10 mouse cellular contexts compared by ENCODE assay signal in genomic region chr7:142799424-142799823, GRCm38 (mm10). TPM values are rescaled to one million over a fixed set of nuclear protein-coding genes. Genes with fewer than 3 reads are reported as not detected.
DNase-seq lines count a peak whose midpoint lies in the region; TF ChIP-seq lines count a peak whose summit lies in the region.
"Had no signal": no experiment of that assay in that cellular context is flagged by ENCODE, and none has a peak within 500 bp of the region (broad histone marks: within the 10 kb centered on the region; RNA-seq: fewer than 3 reads in every experiment).

No protein-coding gene starts in this region.

- TF ChIP-seq EP300 in CH12.LX (IDR thresholded peaks at IDR 0.05; ENCODE audit: low read length): no peak

- WGBS in thymus, adult 2 months: 34% methylated on average over 6 of the region's 6 CpGs

- peak; percentile 56 for TF ChIP-seq RAD21 in CH12.LX (IDR thresholded peaks at IDR 0.05; ENCODE audit: low read depth, low read length)

- dilution Hi-C loops in CH12.LX (cut with MboI; ENCODE audit: extremely low pct_ligation_motif_present, extremely low pct_unique_long_range_greater_than_20kb, low sequenced_read_pairs): no loop called here

- H3K9me3 ChIP-seq in CH12.LX (replicated peaks; ENCODE audit: low read length): no peaks in the 10 kb centered on the region
- H3K9me3 ChIP-seq: embryonic facial prominence, embryonic 12.5 days; midbrain, embryonic 12.5 days had no signal

- peak; percentile 69 to 82 for TF ChIP-seq CTCF in CH12.LX (conservative IDR thresholded peaks at IDR 0.05 in 1 of 2, IDR thresholded peaks at IDR 0.05 in 1 of 2; ENCODE audit: low read depth in 2 of 2, low read length in 2 of 2)
- TF ChIP-seq CTCF in embryonic fibroblast, embryonic 13.5 days (IDR thresholded peaks at IDR 0.05; ENCODE audit: borderline replicate concordance, insufficient read depth, low read length): peak; percentile 22; the same call in 1 of the 2 replicates
- TF ChIP-seq CTCF in thymus, adult 2 months (IDR thresholded peaks at IDR 0.05; ENCODE audit: borderline replicate concordance, control insufficient read depth, extremely low read depth, insufficient read depth, low read length, poor library complexity): no peak

- no peaks in the 10 kb centered on the region for H3K79me2 ChIP-seq in CH12.LX (replicated peaks; ENCODE audit: control insufficient read depth, extremely low read depth, insufficient read depth, poor library complexity, severe bottlenecking)

- no peaks in the 10 kb centered on the region for H3K36me3 ChIP-seq in CH12.LX (replicated peaks in 1 of 2; ENCODE audit: control insufficient read depth in 1 of 2, insufficient read depth in 1 of 2, low read length in 1 of 2)
- no peaks in the 10 kb centered on the region for H3K36me3 ChIP-seq in thymus, adult 2 months (ENCODE audit: control insufficient read depth, insufficient read depth, low read length)
- H3K36me3 ChIP-seq: embryonic facial prominence, embryonic 12.5 days; midbrain, embryonic 12.5 days had no signal

- H3K9ac ChIP-seq in CH12.LX (ENCODE audit: insufficient read depth, low read depth): no peak overlapping the region
- H3K9ac ChIP-seq: embryonic facial prominence, embryonic 12.5 days; midbrain, embryonic 12.5 days had no signal

- H3K4me3 ChIP-seq in CH12.LX (replicated peaks in 1 of 3; ENCODE audit: low read depth in 2 of 3, low read length in 2 of 3, poor library complexity in 1 of 3): no peak overlapping the region
- no peak overlapping the region for H3K4me3 ChIP-seq in embryonic fibroblast, embryonic 13.5 days (ENCODE audit: insufficient read depth, low read length)
- no peak overlapping the region for H3K4me3 ChIP-seq in thymus, adult 2 months (ENCODE audit: control insufficient read depth, insufficient read depth, low read length)
- H3K4me3 ChIP-seq: embryonic facial prominence, embryonic 12.5 days; midbrain, embryonic 12.5 days had no signal

- DNase-seq in heart, adult 8-10 months (ENCODE audit: low spot score): peak; percentile 39
- DNase-seq in heart, adult 11 months: no peak
- peak; percentile 30 for DNase-seq in CH12.LX (ENCODE audit: extremely low read depth)
- peak; percentile 41 for DNase-seq in adrenal gland, postnatal 25 days
- DNase-seq in layer of hippocampus, adult 8-10 months (ENCODE audit: low spot score in 2 of 2): peak; percentile 6 to 49
- peak; percentile 18 to 58 for DNase-seq in lung, postnatal 4 days
- DNase-seq in thymus, adult 2 months: peak; percentile 43

- TF ChIP-seq POLR2A in CH12.LX (IDR thresholded peaks at IDR 0.05; ENCODE audit: low read depth, low read length): no peak
- no peak for TF ChIP-seq POLR2A in embryonic fibroblast, embryonic 13.5 days (IDR thresholded peaks at IDR 0.05; ENCODE audit: low read depth, low read length)
- no peak for TF ChIP-seq POLR2A in thymus, adult 2 months (IDR thresholded peaks at IDR 0.05; ENCODE audit: control insufficient read depth, extremely low read depth, insufficient read depth, low read length, poor library complexity)

- H3K4me2 ChIP-seq in CH12.LX (ENCODE audit: insufficient read depth, low read depth, poor library complexity, severe bottlenecking): no peak overlapping the region
- H3K4me2 ChIP-seq: embryonic facial prominence, embryonic 12.5 days; midbrain, embryonic 12.5 days had no signal

- H3K27me3 ChIP-seq in CH12.LX (replicated peaks): peaks cover 82% of the 10 kb centered on the region
- no peaks in the 10 kb centered on the region for H3K27me3 ChIP-seq in thymus, adult 2 months (ENCODE audit: control insufficient read depth, insufficient read depth, low read length)
- H3K27me3 ChIP-seq: embryonic facial prominence, embryonic 12.5 days; midbrain, embryonic 12.5 days had no signal

- no peak overlapping the region for H3K27ac ChIP-seq in CH12.LX (ENCODE audit: insufficient read depth, low read depth)
- no peak overlapping the region for H3K27ac ChIP-seq in embryonic fibroblast, embryonic 13.5 days (ENCODE audit: insufficient read depth, low read length)
- H3K27ac ChIP-seq in thymus, adult 2 months (ENCODE audit: control insufficient read depth, insufficient read depth, low read length): no peak overlapping the region
- H3K27ac ChIP-seq: embryonic facial prominence, embryonic 12.5 days; midbrain, embryonic 12.5 days had no signal

- H3K4me1 ChIP-seq in CH12.LX (ENCODE audit: control insufficient read depth in 1 of 2, insufficient read depth in 2 of 2): no peaks in the 10 kb centered on the region
- no peaks in the 10 kb centered on the region for H3K4me1 ChIP-seq in embryonic fibroblast, embryonic 13.5 days (ENCODE audit: control insufficient read depth, insufficient read depth, low read length)
- no peaks in the 10 kb centered on the region for H3K4me1 ChIP-seq in thymus, adult 2 months (replicated peaks; ENCODE audit: control insufficient read depth, insufficient read depth, low read length)
- H3K4me1 ChIP-seq: embryonic facial prominence, embryonic 12.5 days; midbrain, embryonic 12.5 days had no signal

- in situ Hi-C loops in CH12.LX (cut with MboI; ENCODE audit: low pct_ligation_motif_present, low pct_unique_long_range_greater_than_20kb, low sequenced_read_pairs): no loop called here

TF ChIP-seq in CH12.LX, 34 proteins besides CTCF, POLR2A, EP300 and RAD21:
- TF ChIP-seq SMC3 (IDR thresholded peaks at IDR 0.05; ENCODE audit: low read depth, low read length) (peak; percentile 72), GABPA (IDR thresholded peaks at IDR 0.05; ENCODE audit: insufficient replicate concordance, low read depth, low read length) (no peak)

RNA-seq across cellular contexts. Expression of gene Ins2, which starts 56.2 kb away (rescaled TPM):
- total RNA-seq in heart, adult 8-10 months (2022): not detected
- total RNA-seq in CH12.LX (2012; rRNA removed): not detected in 2 replicates
- not detected in 2 replicates for total RNA-seq in CH12.LX (2014; rRNA removed)
- not detected in 2 replicates for polyA plus RNA-seq in CH12.LX (2012; ENCODE audit: insufficient read length, low read depth)
- total RNA-seq in adrenal gland, postnatal 25 days (2021): not detected in 2 replicates
- not detected in 2 replicates for polyA plus RNA-seq in embryonic fibroblast, embryonic 13.5 days (2011; ENCODE audit: insufficient read length, low read depth, missing spikeins)
- total RNA-seq in layer of hippocampus, adult 8-10 months (2022): not detected
- polyA plus RNA-seq in thymus, adult 2 months (2012; rRNA removed): 4.2 and 6.6 TPM in 2 replicates
- polyA plus RNA-seq: embryonic facial prominence, embryonic 12.5 days; midbrain, embryonic 12.5 days had no signal
